In the genomic region with DNA sequence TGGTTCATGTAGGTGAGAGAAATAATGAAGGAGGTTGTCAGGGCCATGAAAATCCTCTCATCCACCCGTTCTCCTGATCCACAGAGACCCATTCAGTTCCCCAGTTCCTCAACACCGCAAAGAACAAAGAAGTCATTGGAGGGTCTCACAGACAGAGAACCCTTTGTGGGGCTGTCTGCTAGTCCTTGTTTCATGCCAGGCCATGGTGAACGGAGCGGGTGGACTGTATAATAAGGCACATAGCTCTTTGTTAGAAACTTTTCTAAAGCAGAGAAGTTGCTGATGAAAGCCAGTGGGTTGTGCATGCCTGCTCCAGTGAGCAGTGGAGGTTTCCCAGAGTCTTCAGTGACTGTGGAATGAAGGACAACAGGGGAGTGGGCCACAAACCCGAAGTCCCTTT, we compare ENCODE assay signal across 10 mouse cellular contexts.
DNase-seq lines count a peak whose midpoint lies in the region; ATAC-seq and TF ChIP-seq lines count a peak whose summit lies in the region.
"Had no signal": no experiment of that assay in that cellular context is flagged by ENCODE, and none has a peak within 500 bp of the region (broad histone marks: within the 10 kb centered on the region; RNA-seq: fewer than 3 reads in every experiment).

No protein-coding gene starts in this region.

- no peaks in the 10 kb centered on the region for H3K36me3 ChIP-seq in neural tube, embryonic 13.5 days
- H3K36me3 ChIP-seq in forebrain, embryonic 11.5 days (ENCODE audit: control insufficient read depth, insufficient read depth, low read length) = no peaks in the 10 kb centered on the region
- no peaks in the 10 kb centered on the region for H3K36me3 ChIP-seq in hindbrain, embryonic 13.5 days
- no peaks in the 10 kb centered on the region for H3K36me3 ChIP-seq in midbrain, embryonic 16.5 days (ENCODE audit: control insufficient read depth, insufficient read depth, low read length)
- H3K36me3 ChIP-seq: limb, embryonic 15.5 days; lung, embryonic 15.5 days had no signal

- TF ChIP-seq CTCF in left cerebral cortex, adult 2 months (IDR thresholded peaks at IDR 0.05) = no peak

- H3K4me3 ChIP-seq in neural tube, embryonic 13.5 days = no peak overlapping the region
- no peak overlapping the region for H3K4me3 ChIP-seq in forebrain, embryonic 11.5 days (ENCODE audit: low read depth, low read length)
- H3K4me3 ChIP-seq in hindbrain, embryonic 13.5 days = no peak overlapping the region
- H3K4me3 ChIP-seq in midbrain, embryonic 16.5 days (ENCODE audit: low read depth, low read length) = no peak overlapping the region
- H3K4me3 ChIP-seq in left cerebral cortex, adult 2 months = no peak overlapping the region
- H3K4me3 ChIP-seq: limb, embryonic 15.5 days; lung, embryonic 15.5 days had no signal

- peak; percentile 67; the same call in 1 of the 2 replicates for ATAC-seq in neural tube, embryonic 13.5 days (ENCODE audit: low read depth)
- ATAC-seq in forebrain, embryonic 11.5 days (replicated peaks; ENCODE audit: low FRiP score) = peak; percentile 81
- peak; percentile 78 for ATAC-seq in hindbrain, embryonic 13.5 days (ENCODE audit: low FRiP score)
- ATAC-seq in midbrain, embryonic 16.5 days = peak; percentile 83

- H3K9ac ChIP-seq in neural tube, embryonic 13.5 days = no peak overlapping the region
- H3K9ac ChIP-seq in forebrain, embryonic 11.5 days (ENCODE audit: low read length) = no peak overlapping the region
- no peak overlapping the region for H3K9ac ChIP-seq in hindbrain, embryonic 13.5 days
- H3K9ac ChIP-seq in midbrain, embryonic 16.5 days (ENCODE audit: low read depth, low read length) = no peak overlapping the region
- H3K9ac ChIP-seq: limb, embryonic 15.5 days; lung, embryonic 15.5 days had no signal

- 25% methylated on average over 5 of the region's 5 CpGs for whole genome bisulfite sequencing in neural tube, embryonic 13.5 days
- WGBS in forebrain, embryonic 11.5 days = 22% methylated on average over 5 of the region's 5 CpGs
- WGBS in hindbrain, embryonic 13.5 days = 22% methylated on average over 5 of the region's 5 CpGs
- 24% methylated on average over 5 of the region's 5 CpGs for WGBS in midbrain, embryonic 16.5 days

- no peaks in the 10 kb centered on the region for H3K27me3 ChIP-seq in neural tube, embryonic 13.5 days
- no peaks in the 10 kb centered on the region for H3K27me3 ChIP-seq in forebrain, embryonic 11.5 days (ENCODE audit: control insufficient read depth, insufficient read depth, low read length)
- no peaks in the 10 kb centered on the region for H3K27me3 ChIP-seq in hindbrain, embryonic 13.5 days
- H3K27me3 ChIP-seq in midbrain, embryonic 16.5 days (ENCODE audit: control insufficient read depth, insufficient read depth, low read depth, low read length) = no peaks in the 10 kb centered on the region
- H3K27me3 ChIP-seq: limb, embryonic 15.5 days; lung, embryonic 15.5 days had no signal

- DNase-seq in neural tube, embryonic 10.5 days (ENCODE audit: extremely low spot score, low spot score) = no peak
- DNase-seq in forebrain, embryonic 11.5 days (ENCODE audit: low spot score) = peak; percentile 51
- DNase-seq in gastrocnemius, adult 8-10 months (ENCODE audit: low spot score in 2 of 2) = no peak
- DNase-seq in left cerebral cortex, adult 2 months (ENCODE audit: extremely low spot score in 1 of 2, low spot score in 2 of 2) = no peak

- H3K9me3 ChIP-seq in neural tube, embryonic 13.5 days = no peaks in the 10 kb centered on the region
- H3K9me3 ChIP-seq in forebrain, embryonic 11.5 days (ENCODE audit: control insufficient read depth, low read length) = no peaks in the 10 kb centered on the region
- no peaks in the 10 kb centered on the region for H3K9me3 ChIP-seq in hindbrain, embryonic 13.5 days
- H3K9me3 ChIP-seq in midbrain, embryonic 16.5 days (replicated peaks; ENCODE audit: control insufficient read depth, low read length, poor library complexity, severe bottlenecking) = no peaks in the 10 kb centered on the region
- H3K9me3 ChIP-seq: limb, embryonic 15.5 days; lung, embryonic 15.5 days had no signal

- H3K4me2 ChIP-seq in neural tube, embryonic 13.5 days = no peak overlapping the region
- H3K4me2 ChIP-seq in forebrain, embryonic 11.5 days (ENCODE audit: low read depth, low read length, severe bottlenecking) = no peak overlapping the region
- no peak overlapping the region for H3K4me2 ChIP-seq in hindbrain, embryonic 13.5 days
- no peak overlapping the region for H3K4me2 ChIP-seq in midbrain, embryonic 16.5 days (ENCODE audit: low read length)
- H3K4me2 ChIP-seq: limb, embryonic 15.5 days; lung, embryonic 15.5 days had no signal

- H3K27ac ChIP-seq in neural tube, embryonic 13.5 days (replicated peaks) = no peak overlapping the region
- 0 out of 2 replicates have a peak overlapping the region, but pooled peaks have one; percentile 31 for H3K27ac ChIP-seq in forebrain, embryonic 11.5 days (ENCODE audit: low read depth, low read length)
- H3K27ac ChIP-seq in hindbrain, embryonic 13.5 days = 0 out of 2 replicates have a peak overlapping the region, but pooled peaks have one; percentile 40
- no peak overlapping the region for H3K27ac ChIP-seq in midbrain, embryonic 16.5 days (ENCODE audit: low read length)
- no peak overlapping the region for H3K27ac ChIP-seq in left cerebral cortex, adult 2 months
- H3K27ac ChIP-seq: kidney, postnatal 0 days; limb, embryonic 15.5 days; lung, embryonic 15.5 days had no signal

- intact Hi-C loops in left cerebral cortex, adult 2 months (cut with DNase I) = no loop called here

- no peaks in the 10 kb centered on the region for H3K4me1 ChIP-seq in neural tube, embryonic 13.5 days (replicated peaks)
- H3K4me1 ChIP-seq in forebrain, embryonic 11.5 days (replicated peaks; ENCODE audit: control insufficient read depth, insufficient read depth, low read length) = no peaks in the 10 kb centered on the region; the same call in 1 of the 2 replicates
- no peaks in the 10 kb centered on the region for H3K4me1 ChIP-seq in hindbrain, embryonic 13.5 days (replicated peaks)
- H3K4me1 ChIP-seq in midbrain, embryonic 16.5 days (ENCODE audit: control insufficient read depth, insufficient read depth, low read length) = no peaks in the 10 kb centered on the region
- H3K4me1 ChIP-seq: limb, embryonic 15.5 days; lung, embryonic 15.5 days had no signal

Comparison
In these comparisons a context has a peak if more than half of its experiments do, and no peak if none do; other contexts are left out.
1. H3K27ac ChIP-seq: peak in forebrain, embryonic 11.5 days (single experiment) and hindbrain, embryonic 13.5 days (single experiment); none in neural tube, embryonic 13.5 days (single experiment), midbrain, embryonic 16.5 days (single experiment) and left cerebral cortex, adult 2 months (single experiment).
2. Peak in every context shown above with its lines, with median percentiles within 50 percentile points of each other: ATAC-seq.